Mouse (Mus musculus): ENCODE data around the gene Ankmy2. TPM values are rescaled to one million over a fixed set of nuclear protein-coding genes. Genes with fewer than 3 reads are reported as not detected.
"Not testable (repeated sequence)": the region's sequence is repeated elsewhere in the genome, so short reads cannot be mapped to it uniquely, and the experiment has no call there.

Gene Ankmy2
- polyA plus RNA-seq, 1 experiment: 41.2 TPM

DNA sequence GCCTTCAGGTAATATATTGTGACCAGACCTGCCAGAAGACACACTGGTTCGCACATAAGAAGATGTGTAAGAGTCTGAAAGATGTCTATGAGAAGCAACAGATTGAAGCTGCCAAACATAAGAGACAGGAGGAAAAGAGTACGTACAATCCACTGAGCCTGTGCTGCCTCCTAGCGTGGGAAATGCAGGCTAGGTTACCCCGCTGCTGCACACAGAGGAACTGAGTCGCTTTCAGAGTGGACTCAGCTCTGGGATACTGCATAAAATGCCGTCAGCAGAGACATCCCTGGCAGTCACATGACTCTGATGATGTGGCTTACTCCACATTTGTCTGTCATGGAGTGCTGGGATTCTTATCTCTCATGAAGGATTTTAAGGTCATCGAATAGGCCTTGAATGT lies 38.1 kb downstream of the Ankmy2 start:
- TF ChIP-seq POLR2A (IDR thresholded peaks at IDR 0.05; ENCODE audit: borderline replicate concordance, insufficient read depth, low read length) (no peak), CTCF (IDR thresholded peaks at IDR 0.05; ENCODE audit: borderline replicate concordance, insufficient read depth, low read depth, low read length) (no peak)
- DNase-seq: no peak
- Histone ChIP-seq H3K27ac (ENCODE audit: insufficient read depth, low read length) (no peak overlapping the region), H3K4me3 (replicated peaks; ENCODE audit: insufficient read depth, low read depth, low read length) (no peak overlapping the region), H3K4me1 (ENCODE audit: control insufficient read depth, insufficient read depth, low read length) (no peaks in the 10 kb centered on the region), H3K27me3 (ENCODE audit: control insufficient read depth, insufficient read depth, low read length) (no peaks in the 10 kb centered on the region)
- WGBS: 95% methylated on average over 7 of the region's 7 CpGs

DNA sequence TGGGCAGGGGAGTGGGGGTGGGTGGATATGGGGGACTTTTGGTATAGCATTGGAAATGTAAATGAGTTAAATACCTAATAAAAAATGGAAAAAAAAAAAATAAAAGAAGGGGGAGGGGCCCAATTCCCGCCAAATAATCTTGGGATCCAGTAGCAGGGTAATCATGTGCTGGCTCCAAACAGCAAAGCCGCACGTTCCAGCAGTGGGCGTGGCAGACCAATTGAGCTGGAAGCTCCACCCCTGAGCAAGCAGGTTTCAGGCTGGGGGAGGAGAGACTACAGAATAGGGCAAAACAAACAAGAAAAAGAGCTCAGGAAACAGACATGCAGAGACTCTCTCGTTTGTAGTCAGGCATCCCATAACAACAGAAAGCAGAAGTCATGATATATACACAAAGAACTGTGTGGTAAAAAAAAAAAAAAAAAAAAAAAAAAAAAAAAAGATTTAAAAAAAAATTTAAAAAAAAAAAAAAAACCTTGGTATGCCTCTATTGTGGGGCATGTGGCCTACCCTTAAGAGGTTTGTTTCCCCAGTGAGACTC lies 48.7 kb downstream of the Ankmy2 start:
- H3K4me3 ChIP-seq (replicated peaks; ENCODE audit: insufficient read depth, low read depth, low read length); DNase-seq; H3K4me1 ChIP-seq (ENCODE audit: control insufficient read depth, insufficient read depth, low read length); H3K27ac ChIP-seq (ENCODE audit: insufficient read depth, low read length); H3K27me3 ChIP-seq (ENCODE audit: control insufficient read depth, insufficient read depth, low read length): not testable (repeated sequence)
- WGBS: 69% methylated on average over 5 of the region's 5 CpGs

DNA sequence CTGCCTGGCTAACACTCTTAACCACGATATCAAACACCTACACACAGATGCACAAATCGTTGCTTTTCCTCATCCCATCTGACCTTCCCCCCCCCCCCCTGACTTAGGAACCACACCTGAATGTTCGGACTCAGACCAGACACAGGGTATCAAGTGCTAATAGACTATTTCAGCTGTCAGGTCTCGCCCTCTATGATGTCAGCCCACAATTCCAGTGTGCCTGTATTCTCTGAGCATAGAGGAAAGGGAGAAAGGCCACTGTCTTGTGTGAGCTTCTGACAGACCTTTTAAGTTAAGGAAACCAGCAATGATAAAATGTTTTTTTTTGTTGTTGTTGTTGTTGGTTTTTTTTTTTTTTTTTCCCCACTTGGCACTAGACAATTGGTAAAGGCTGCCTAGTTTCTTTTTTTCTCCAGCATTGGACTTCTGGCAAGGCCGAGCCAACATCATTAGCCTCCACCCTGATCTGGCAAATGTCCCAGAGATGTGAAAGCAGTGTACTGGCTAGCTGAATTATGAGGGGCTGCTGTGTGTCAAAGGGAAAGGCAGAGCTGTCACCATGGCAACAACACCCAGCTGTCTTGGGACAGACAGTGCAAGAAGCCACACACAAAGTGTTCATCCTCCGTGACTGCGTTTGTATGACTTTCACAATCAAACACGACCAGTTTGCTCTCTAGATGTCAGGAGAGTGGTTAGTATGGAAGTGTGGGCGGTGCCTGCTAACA lies 50.3 kb downstream of the Ankmy2 start:
- DNase-seq: peak; percentile 17 to 34
- 30% methylated on average over 9 of the region's 9 CpGs for WGBS
- H3K4me3 ChIP-seq (replicated peaks; ENCODE audit: insufficient read depth, low read depth, low read length): peak overlapping the region; percentile 32
- no peak overlapping the region for H3K27ac ChIP-seq (ENCODE audit: insufficient read depth, low read length)
- H3K4me1 ChIP-seq (ENCODE audit: control insufficient read depth, insufficient read depth, low read length): no peaks in the 10 kb centered on the region
- no peaks in the 10 kb centered on the region for H3K27me3 ChIP-seq (ENCODE audit: control insufficient read depth, insufficient read depth, low read length)
- TF ChIP-seq POLR2A (IDR thresholded peaks at IDR 0.05; ENCODE audit: borderline replicate concordance, insufficient read depth, low read length) (no peak), CTCF (IDR thresholded peaks at IDR 0.05; ENCODE audit: borderline replicate concordance, insufficient read depth, low read depth, low read length) (no peak)

DNA sequence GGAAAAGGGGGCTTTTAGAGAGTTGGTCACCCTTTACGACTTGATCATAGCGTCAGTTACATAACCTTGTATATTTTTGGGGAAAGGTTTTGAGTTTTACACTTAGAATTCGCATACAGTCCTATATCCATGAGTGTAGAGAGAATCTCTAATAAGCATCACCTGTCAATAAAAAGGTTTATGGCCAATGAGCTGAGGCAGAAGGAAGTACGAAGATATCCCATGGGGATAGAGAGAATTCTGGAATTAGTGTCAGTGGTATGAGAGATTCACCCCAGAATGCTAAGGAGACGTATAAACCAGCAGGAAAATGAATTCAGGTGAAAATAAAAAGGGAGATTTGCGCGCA lies 50.9 kb downstream of the Ankmy2 start:
- Histone ChIP-seq H3K27me3 (ENCODE audit: control insufficient read depth, insufficient read depth, low read length) (no peaks in the 10 kb centered on the region), H3K4me1 (ENCODE audit: control insufficient read depth, insufficient read depth, low read length) (no peaks in the 10 kb centered on the region), H3K27ac (ENCODE audit: insufficient read depth, low read length) (no peak overlapping the region), H3K4me3 (replicated peaks; ENCODE audit: insufficient read depth, low read depth, low read length) (no peak overlapping the region)
- 35% methylated on average over 7 of the region's 7 CpGs for WGBS
- TF ChIP-seq POLR2A (IDR thresholded peaks at IDR 0.05; ENCODE audit: borderline replicate concordance, insufficient read depth, low read length) (no peak), CTCF (IDR thresholded peaks at IDR 0.05; ENCODE audit: borderline replicate concordance, insufficient read depth, low read depth, low read length) (no peak)
- DNase-seq: no peak

DNA sequence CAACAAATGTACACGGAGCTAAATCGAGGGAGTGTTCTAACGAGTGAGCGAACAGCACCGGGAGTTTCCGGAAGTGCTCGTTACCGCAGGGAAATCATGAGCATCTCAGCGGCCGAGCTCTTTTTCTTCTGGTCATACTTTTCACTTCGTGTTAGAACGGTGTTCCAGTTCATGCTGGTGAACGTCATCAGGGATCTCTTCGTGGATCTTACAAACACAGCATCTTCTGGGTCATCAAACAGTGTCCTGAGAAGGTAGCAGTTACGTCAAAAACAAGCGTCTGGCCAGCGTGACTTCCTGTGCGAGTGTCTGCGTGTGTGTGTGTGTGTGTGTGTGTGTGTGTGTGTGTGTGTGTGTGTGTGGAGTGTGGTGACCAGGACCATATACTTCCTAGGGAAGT lies 51.5 kb downstream of the Ankmy2 start:
- Histone ChIP-seq H3K27me3 (ENCODE audit: control insufficient read depth, insufficient read depth, low read length) (no peaks in the 10 kb centered on the region), H3K27ac (ENCODE audit: insufficient read depth, low read length) (no peak overlapping the region), H3K4me3 (replicated peaks; ENCODE audit: insufficient read depth, low read depth, low read length) (peak overlapping the region; percentile 49), H3K4me1 (ENCODE audit: control insufficient read depth, insufficient read depth, low read length) (no peaks in the 10 kb centered on the region)
- WGBS: 37% methylated on average over 19 of the region's 19 CpGs
- no peak for TF ChIP-seq CTCF (IDR thresholded peaks at IDR 0.05; ENCODE audit: borderline replicate concordance, insufficient read depth, low read depth, low read length)
- no peak for TF ChIP-seq POLR2A (IDR thresholded peaks at IDR 0.05; ENCODE audit: borderline replicate concordance, insufficient read depth, low read length)
- peak; percentile 8 to 22 for DNase-seq

DNA sequence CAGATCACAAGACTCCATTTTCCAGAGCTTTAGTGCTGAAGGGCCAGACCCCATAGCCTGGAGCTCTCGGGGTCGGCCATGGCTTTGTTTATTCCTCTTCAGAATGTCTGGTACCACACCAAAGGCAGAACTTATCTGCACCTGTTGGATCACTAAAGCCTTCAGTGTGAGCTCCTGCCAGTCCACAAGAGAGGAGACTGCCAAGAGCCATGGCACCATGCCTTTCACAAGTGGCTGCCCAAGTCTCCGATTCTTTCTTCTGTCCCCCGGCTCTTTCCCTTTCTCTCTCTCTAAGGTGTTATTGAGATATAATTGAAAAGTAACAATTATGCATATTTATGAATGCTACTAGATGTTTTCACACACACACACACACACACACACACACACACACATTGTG lies 53.2 kb downstream of the Ankmy2 start:
- TF ChIP-seq POLR2A (IDR thresholded peaks at IDR 0.05; ENCODE audit: borderline replicate concordance, insufficient read depth, low read length) (no peak), CTCF (IDR thresholded peaks at IDR 0.05; ENCODE audit: borderline replicate concordance, insufficient read depth, low read depth, low read length) (no peak)
- no peak for DNase-seq
- Histone ChIP-seq H3K4me3 (replicated peaks; ENCODE audit: insufficient read depth, low read depth, low read length) (no peak overlapping the region), H3K27me3 (ENCODE audit: control insufficient read depth, insufficient read depth, low read length) (no peaks in the 10 kb centered on the region), H3K27ac (ENCODE audit: insufficient read depth, low read length) (no peak overlapping the region), H3K4me1 (ENCODE audit: control insufficient read depth, insufficient read depth, low read length) (no peaks in the 10 kb centered on the region)
- WGBS: 13% methylated on average over 4 of the region's 4 CpGs

DNA sequence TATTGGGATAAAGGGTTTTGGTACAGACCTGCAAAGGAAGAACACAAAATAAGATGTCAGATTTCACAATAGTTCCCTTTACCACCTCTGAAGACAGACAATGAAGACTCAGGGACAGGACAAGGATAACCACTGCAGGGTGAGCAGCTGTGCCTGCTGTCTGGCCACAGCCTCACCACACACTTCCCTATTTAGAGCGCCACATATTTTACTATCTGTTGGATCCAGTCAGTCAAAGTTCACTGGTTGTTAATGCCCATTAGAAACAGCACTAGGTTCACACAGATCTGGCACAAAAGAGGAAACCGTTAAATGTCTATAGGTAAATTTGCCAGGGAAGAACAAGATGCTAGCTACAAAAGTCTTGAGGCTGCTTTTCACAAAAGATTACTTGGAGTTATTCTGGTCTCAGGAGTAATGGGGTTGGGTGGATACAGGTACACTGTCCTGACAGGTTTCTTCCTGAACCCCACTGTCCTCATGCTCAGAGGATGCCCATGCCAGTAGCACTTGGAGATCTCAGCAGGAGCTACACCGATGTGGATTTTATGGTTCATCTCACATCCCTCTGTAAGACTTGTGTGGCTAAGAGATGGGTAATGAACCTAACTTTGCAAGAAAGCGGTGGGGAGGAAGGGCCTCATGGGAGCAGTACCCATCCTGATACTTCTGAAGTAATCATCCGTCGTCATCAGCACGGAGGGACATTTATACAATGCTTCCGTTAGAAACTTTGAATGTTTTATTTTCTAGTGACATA lies 57.7 kb downstream of the Ankmy2 start:
- 42% methylated on average over 8 of the region's 8 CpGs for WGBS
- H3K27me3 ChIP-seq (ENCODE audit: control insufficient read depth, insufficient read depth, low read length): no peaks in the 10 kb centered on the region
- DNase-seq: no peak
- TF ChIP-seq CTCF (IDR thresholded peaks at IDR 0.05; ENCODE audit: borderline replicate concordance, insufficient read depth, low read depth, low read length): no peak
- no peaks in the 10 kb centered on the region for H3K4me1 ChIP-seq (ENCODE audit: control insufficient read depth, insufficient read depth, low read length)
- no peak overlapping the region for H3K4me3 ChIP-seq (replicated peaks; ENCODE audit: insufficient read depth, low read depth, low read length)
- no peak overlapping the region for H3K27ac ChIP-seq (ENCODE audit: insufficient read depth, low read length)

DNA sequence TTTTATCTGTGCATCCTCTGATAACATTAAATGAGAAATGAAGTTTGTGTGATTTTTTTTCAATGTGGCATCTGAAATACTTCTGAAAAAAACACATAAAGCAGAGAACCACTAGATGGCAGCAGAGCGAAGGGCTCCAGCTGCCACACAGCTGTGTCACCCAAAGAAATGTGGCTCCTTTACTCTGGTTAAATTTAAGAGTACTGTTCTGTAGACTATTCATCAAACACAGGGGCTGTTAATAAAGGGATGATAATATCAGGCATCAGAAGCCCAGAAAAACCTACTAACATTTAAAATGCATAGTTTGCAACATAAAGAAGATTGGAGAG lies 58.2 kb downstream of the Ankmy2 start:
- H3K4me1 ChIP-seq (ENCODE audit: control insufficient read depth, insufficient read depth, low read length): no peaks in the 10 kb centered on the region
- TF ChIP-seq POLR2A (IDR thresholded peaks at IDR 0.05; ENCODE audit: borderline replicate concordance, insufficient read depth, low read length) (no peak), CTCF (IDR thresholded peaks at IDR 0.05; ENCODE audit: borderline replicate concordance, insufficient read depth, low read depth, low read length) (peak; percentile 69)
- no peak overlapping the region for H3K4me3 ChIP-seq (replicated peaks; ENCODE audit: insufficient read depth, low read depth, low read length)
- 2% methylated on average over 1 of the region's 1 CpGs for WGBS
- H3K27ac ChIP-seq (ENCODE audit: insufficient read depth, low read length): no peak overlapping the region
- peak in 1 of 2 experiments; percentile 8 for DNase-seq
- H3K27me3 ChIP-seq (ENCODE audit: control insufficient read depth, insufficient read depth, low read length): no peaks in the 10 kb centered on the region
